Mouse (Mus musculus): Measurements from ENCODE around the gene Ccdc30. TPM values are rescaled to one million over a fixed set of nuclear protein-coding genes. Genes with fewer than 3 reads are reported as not detected.

Ccdc30 gene
- 19.3 and 20.6 TPM in 2 replicates for polyA plus RNA-seq (2014; fragmentation: Nextera tagmentation; extraction: Ambion mirVana)

- peak; percentile 99 for ATAC-seq (ENCODE audit: low FRiP score, low TSS enrichment)
- under 1% methylated on average over 49 of the region's 49 CpGs for WGBS
Observed at GRCm38 (mm10) chr4:119415072-119415753, at the start of gene Ccdc30. Ccdc30 (minus strand) TSS chr4:119415521.

DNA sequence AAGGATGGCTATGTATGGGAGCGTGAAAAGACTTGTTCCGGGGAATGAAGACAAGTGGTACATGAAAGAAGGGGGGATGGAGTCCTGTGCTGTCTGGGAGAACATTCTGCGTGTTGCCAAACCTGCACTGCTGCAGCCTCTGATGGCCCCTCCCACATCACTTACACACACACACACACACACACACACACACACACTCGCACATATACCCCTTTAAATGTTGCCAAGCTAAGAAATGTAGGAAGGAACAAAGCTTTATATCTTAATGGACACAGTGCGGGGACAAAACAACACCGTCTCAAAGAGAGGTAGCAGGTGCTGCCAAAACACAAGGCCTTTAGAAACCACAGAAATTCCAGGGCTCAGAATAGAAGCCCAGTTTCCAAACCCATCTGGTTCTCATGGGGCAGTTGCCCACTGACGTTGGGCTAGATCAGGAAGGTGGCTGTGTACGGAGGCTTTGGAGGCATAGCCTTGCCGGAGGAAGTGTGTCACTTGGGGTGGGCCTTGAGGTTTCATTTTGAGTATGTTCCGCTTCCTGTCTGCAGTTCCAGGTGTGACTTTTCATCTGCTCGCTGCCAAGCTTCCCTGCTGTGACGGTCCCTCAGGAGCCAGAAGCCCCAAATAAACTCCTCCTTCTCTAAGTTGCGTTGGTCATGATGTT, 48.6 kb upstream of the Ccdc30 start:
- Histone ChIP-seq H3K9ac (replicated peaks; ENCODE audit: low read length) (no peak overlapping the region), H3K9me3 (ENCODE audit: control insufficient read depth, low read length) (no peaks in the 10 kb centered on the region), H3K4me3 (replicated peaks; ENCODE audit: low read depth, low read length) (no peak overlapping the region), H3K4me2 (ENCODE audit: low read length) (no peak overlapping the region), H3K27ac (replicated peaks; ENCODE audit: low read depth, low read length) (peak overlapping the region; percentile 56), H3K27me3 (ENCODE audit: control insufficient read depth, insufficient read depth, low read length) (no peaks in the 10 kb centered on the region), H3K4me1 (ENCODE audit: control insufficient read depth, insufficient read depth, low read length) (peaks cover 23% of the 10 kb centered on the region), H3K36me3 (ENCODE audit: control insufficient read depth, insufficient read depth, low read length) (0 out of 2 replicates have a peak, but pooled peaks cover 3% of the 10 kb centered on the region)
- 83% methylated on average over 13 of the region's 13 CpGs for WGBS
- no peak for ATAC-seq (ENCODE audit: low FRiP score, low TSS enrichment)
- no peak for DNase-seq

More at GRCm38 (mm10) chr4:119415072-119415753, at the start of gene Ccdc30:
- 0 out of 2 replicates have a peak, but pooled peaks cover 3% of the 10 kb centered on the region for H3K36me3 ChIP-seq (ENCODE audit: control insufficient read depth, insufficient read depth, low read length)
- H3K9ac ChIP-seq (replicated peaks; ENCODE audit: low read length): peak within 1 kb of the TSS; percentile 64
- no peaks in the 10 kb centered on the region for H3K4me1 ChIP-seq (ENCODE audit: control insufficient read depth, insufficient read depth, low read length)
- H3K9me3 ChIP-seq (ENCODE audit: control insufficient read depth, low read length): no peaks in the 10 kb centered on the region
- DNase-seq: peak; percentile 97
- H3K4me2 ChIP-seq (ENCODE audit: low read length): peak within 1 kb of the TSS; percentile 83
- H3K27me3 ChIP-seq (ENCODE audit: control insufficient read depth, insufficient read depth, low read length): 0 out of 2 replicates have a peak, but pooled peaks cover 8% of the 10 kb centered on the region
- peak within 1 kb of the TSS; percentile 76 for H3K27ac ChIP-seq (replicated peaks; ENCODE audit: low read depth, low read length)
- peak within 1 kb of the TSS; percentile 66 for H3K4me3 ChIP-seq (replicated peaks; ENCODE audit: low read depth, low read length)

- WGBS: 53% methylated on average over 11 of the region's 11 CpGs
- H3K4me3 ChIP-seq (replicated peaks; ENCODE audit: low read depth, low read length): no peak overlapping the region
- DNase-seq: peak; percentile 84
- H3K9me3 ChIP-seq (ENCODE audit: control insufficient read depth, low read length): no peaks in the 10 kb centered on the region
- H3K27ac ChIP-seq (replicated peaks; ENCODE audit: low read depth, low read length): peak overlapping the region; percentile 56
- peaks cover 23% of the 10 kb centered on the region for H3K4me1 ChIP-seq (ENCODE audit: control insufficient read depth, insufficient read depth, low read length)
- H3K27me3 ChIP-seq (ENCODE audit: control insufficient read depth, insufficient read depth, low read length): no peaks in the 10 kb centered on the region
- peak; percentile 49 for ATAC-seq (ENCODE audit: low FRiP score, low TSS enrichment)
- 0 out of 2 replicates have a peak, but pooled peaks cover 3% of the 10 kb centered on the region for H3K36me3 ChIP-seq (ENCODE audit: control insufficient read depth, insufficient read depth, low read length)
- H3K9ac ChIP-seq (replicated peaks; ENCODE audit: low read length): no peak overlapping the region
- no peak overlapping the region for H3K4me2 ChIP-seq (ENCODE audit: low read length)
Observed at GRCm38 (mm10) chr4:119462858-119463755, 47.8 kb upstream of the Ccdc30 start.

DNA sequence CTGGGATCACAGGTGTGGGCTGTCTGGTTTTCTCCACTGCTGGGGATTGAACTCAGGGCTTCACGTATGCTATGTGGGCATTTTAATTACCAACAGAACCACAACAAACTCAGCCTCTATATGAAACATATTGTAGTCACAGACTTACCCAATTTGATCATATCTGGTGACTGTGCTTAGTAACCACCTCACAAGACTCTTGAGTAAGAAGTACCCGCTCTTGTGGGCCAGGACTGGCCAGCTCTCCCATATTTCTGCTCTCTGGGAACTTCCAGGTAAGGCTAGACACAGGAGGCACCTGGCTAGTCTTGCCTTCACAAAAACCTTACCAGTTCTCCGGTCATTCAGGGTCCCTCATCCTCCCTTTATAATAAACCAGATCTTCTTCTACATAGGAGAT, 47.1 kb upstream of the Ccdc30 start:
- 90% methylated on average over 3 of the region's 3 CpGs for WGBS
- Histone ChIP-seq H3K4me3 (replicated peaks; ENCODE audit: low read depth, low read length) (no peak overlapping the region), H3K9me3 (ENCODE audit: control insufficient read depth, low read length) (no peaks in the 10 kb centered on the region), H3K27me3 (ENCODE audit: control insufficient read depth, insufficient read depth, low read length) (no peaks in the 10 kb centered on the region), H3K36me3 (ENCODE audit: control insufficient read depth, insufficient read depth, low read length) (0 out of 2 replicates have a peak, but pooled peaks cover 3% of the 10 kb centered on the region), H3K9ac (replicated peaks; ENCODE audit: low read length) (no peak overlapping the region), H3K4me2 (ENCODE audit: low read length) (no peak overlapping the region), H3K4me1 (ENCODE audit: control insufficient read depth, insufficient read depth, low read length) (peaks cover 23% of the 10 kb centered on the region), H3K27ac (replicated peaks; ENCODE audit: low read depth, low read length) (peak overlapping the region; percentile 56)
- ATAC-seq (ENCODE audit: low FRiP score, low TSS enrichment) (no peak), DNase-seq (no peak)

GRCm38 (mm10) chr4:119460728-119461141, 45.4 kb upstream of the Ccdc30 start:
- Histone ChIP-seq H3K9ac (replicated peaks; ENCODE audit: low read length) (no peak overlapping the region; the same call in 1 of the 2 replicates), H3K4me1 (ENCODE audit: control insufficient read depth, insufficient read depth, low read length) (peaks cover 23% of the 10 kb centered on the region), H3K4me2 (ENCODE audit: low read length) (peak overlapping the region; percentile 22; the same call in 1 of the 2 replicates), H3K4me3 (replicated peaks; ENCODE audit: low read depth, low read length) (no peak overlapping the region), H3K27me3 (ENCODE audit: control insufficient read depth, insufficient read depth, low read length) (no peaks in the 10 kb centered on the region), H3K27ac (replicated peaks; ENCODE audit: low read depth, low read length) (peak overlapping the region; percentile 84), H3K9me3 (ENCODE audit: control insufficient read depth, low read length) (no peaks in the 10 kb centered on the region), H3K36me3 (ENCODE audit: control insufficient read depth, insufficient read depth, low read length) (no peaks in the 10 kb centered on the region)
- WGBS: 9% methylated on average over 8 of the region's 8 CpGs
- peak; percentile 86 for DNase-seq
- ATAC-seq (ENCODE audit: low FRiP score, low TSS enrichment): peak; percentile 83

DNA sequence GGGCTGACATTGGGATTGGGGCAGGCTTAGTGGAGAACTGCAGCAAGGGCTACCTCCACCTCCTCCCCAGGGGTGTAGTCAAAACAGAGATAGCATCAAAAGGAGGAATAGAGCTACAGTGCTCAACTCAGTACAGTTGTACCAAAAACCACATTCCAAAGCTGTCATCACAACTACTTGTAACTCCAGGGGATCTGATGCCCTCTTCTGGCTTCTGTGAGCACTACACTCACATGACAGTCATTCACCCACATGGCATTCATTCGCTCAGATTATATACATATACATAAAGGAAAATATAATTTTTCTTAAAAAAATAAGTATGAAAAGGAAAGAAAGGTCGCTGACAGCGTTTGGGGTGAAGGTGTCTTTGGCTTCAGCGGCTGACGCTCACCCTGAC, 45.0 kb upstream of the Ccdc30 start:
- Histone ChIP-seq H3K36me3 (ENCODE audit: control insufficient read depth, insufficient read depth, low read length) (no peaks in the 10 kb centered on the region), H3K4me1 (ENCODE audit: control insufficient read depth, insufficient read depth, low read length) (peaks cover 23% of the 10 kb centered on the region), H3K4me2 (ENCODE audit: low read length) (no peak overlapping the region), H3K4me3 (replicated peaks; ENCODE audit: low read depth, low read length) (no peak overlapping the region), H3K27me3 (ENCODE audit: control insufficient read depth, insufficient read depth, low read length) (no peaks in the 10 kb centered on the region), H3K9me3 (ENCODE audit: control insufficient read depth, low read length) (no peaks in the 10 kb centered on the region), H3K27ac (replicated peaks; ENCODE audit: low read depth, low read length) (peak overlapping the region; percentile 84), H3K9ac (replicated peaks; ENCODE audit: low read length) (no peak overlapping the region; the same call in 1 of the 2 replicates)
- DNase-seq (peak; percentile 64), ATAC-seq (ENCODE audit: low FRiP score, low TSS enrichment) (0 out of 2 replicates have a peak, but pooled peaks have one; percentile 1)
- WGBS: 63% methylated on average over 5 of the region's 5 CpGs

DNA sequence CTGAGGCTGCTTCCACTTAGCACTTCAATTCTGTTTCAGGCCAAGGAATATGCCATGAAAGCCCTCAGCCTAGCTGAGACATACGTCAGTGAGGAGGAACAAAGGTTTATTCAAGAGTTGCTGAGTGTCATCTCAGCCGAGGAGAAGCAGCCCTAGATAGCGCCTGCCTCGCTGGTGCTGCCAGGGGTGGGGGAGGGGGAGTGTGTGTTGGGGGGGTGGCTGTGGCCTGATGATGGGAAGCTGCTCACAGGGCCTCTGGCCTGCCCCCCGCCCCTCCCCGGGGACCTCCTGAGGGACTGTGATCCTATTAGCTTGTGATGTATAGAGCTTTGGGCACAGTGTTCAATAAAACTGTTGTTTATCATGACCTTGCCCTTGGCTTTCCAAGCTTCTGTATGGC, 38.2 kb upstream of the Ccdc30 start:
- DNase-seq (peak; percentile 57), ATAC-seq (ENCODE audit: low FRiP score, low TSS enrichment) (peak; percentile 48)
- H3K4me2 ChIP-seq (ENCODE audit: low read length): no peak overlapping the region
- no peaks in the 10 kb centered on the region for H3K27me3 ChIP-seq (ENCODE audit: control insufficient read depth, insufficient read depth, low read length)
- no peaks in the 10 kb centered on the region for H3K9me3 ChIP-seq (ENCODE audit: control insufficient read depth, low read length)
- H3K36me3 ChIP-seq (ENCODE audit: control insufficient read depth, insufficient read depth, low read length): no peaks in the 10 kb centered on the region
- H3K4me3 ChIP-seq (replicated peaks; ENCODE audit: low read depth, low read length): no peak overlapping the region
- WGBS: 11% methylated on average over 6 of the region's 6 CpGs
- H3K9ac ChIP-seq (replicated peaks; ENCODE audit: low read length): no peak overlapping the region
- peaks cover 6% of the 10 kb centered on the region; the same call in 1 of the 2 replicates for H3K4me1 ChIP-seq (ENCODE audit: control insufficient read depth, insufficient read depth, low read length)
- peak overlapping the region; percentile 60 for H3K27ac ChIP-seq (replicated peaks; ENCODE audit: low read depth, low read length)

- ATAC-seq (ENCODE audit: low FRiP score, low TSS enrichment) (no peak), DNase-seq (no peak)
- Histone ChIP-seq H3K9ac (replicated peaks; ENCODE audit: low read length) (no peak overlapping the region), H3K27ac (replicated peaks; ENCODE audit: low read depth, low read length) (peak overlapping the region; percentile 60), H3K27me3 (ENCODE audit: control insufficient read depth, insufficient read depth, low read length) (no peaks in the 10 kb centered on the region), H3K4me1 (ENCODE audit: control insufficient read depth, insufficient read depth, low read length) (peaks cover 6% of the 10 kb centered on the region; the same call in 1 of the 2 replicates), H3K4me2 (ENCODE audit: low read length) (no peak overlapping the region), H3K36me3 (ENCODE audit: control insufficient read depth, insufficient read depth, low read length) (no peaks in the 10 kb centered on the region), H3K9me3 (ENCODE audit: control insufficient read depth, low read length) (no peaks in the 10 kb centered on the region), H3K4me3 (replicated peaks; ENCODE audit: low read depth, low read length) (no peak overlapping the region)
- 58% methylated on average over 5 of the region's 5 CpGs for WGBS
Observed at GRCm38 (mm10) chr4:119453128-119453527, 37.8 kb upstream of the Ccdc30 start.

All from midbrain, embryonic 14.5 days (tissue).